Mouse (Mus musculus) hematopoietic stem cell, adult 5-6 weeks (primary cell): ENCODE data around the gene Rpp25l. TPM values are rescaled to one million over a fixed set of nuclear protein-coding genes. Genes with fewer than 3 reads are reported as not detected.

Source experiments
- total RNA-seq: library from RNA; stranded (forward); fragments of 172-1452, 232-1000 nt; gene quantifications from 2 replicates; pipeline ENCODE4 v1.2.3, GENCODE M21; 2017

The Rpp25l gene
- total RNA-seq, 1 experiment from 2014 or later = 20.6 TPM

Other genes starting within 250 kb of the Rpp25l start
- 10.9 and 13.5 TPM in 2 replicates for gene Kif24, start 248.6 kb downstream of the Rpp25l start, total RNA-seq
- gene Nudt2, start 248.4 kb downstream of the Rpp25l start, total RNA-seq = 26.6 and 29.1 TPM in 2 replicates
- 0.20 TPM in 1 of 2 replicates, not detected in the other for gene AI464131, start 210.5 kb downstream of the Rpp25l start, total RNA-seq
- gene 1110017D15Rik, start 196.2 kb downstream of the Rpp25l start, total RNA-seq = not detected in 2 replicates
- gene Fam219a, start 144.0 kb downstream of the Rpp25l start, total RNA-seq = 1.3 and 2.2 TPM in 2 replicates
- gene Dnaic1, start 143.8 kb downstream of the Rpp25l start, total RNA-seq = not detected in 2 replicates
- 1.0 and 2.3 TPM in 2 replicates for gene Enho, start 73.2 kb downstream of the Rpp25l start, total RNA-seq
- not detected in 2 replicates for gene Cntfr, start 16.4 kb downstream of the Rpp25l start, total RNA-seq
- gene Il11ra1, start 13.5 kb downstream of the Rpp25l start, total RNA-seq = 141 and 178 TPM in 2 replicates
- gene Dctn3, start 9.6 kb upstream of the Rpp25l start, total RNA-seq = 32.8 and 62.5 TPM in 2 replicates
- gene Arid3c, start 17.6 kb upstream of the Rpp25l start, total RNA-seq = not detected in 2 replicates
- gene Galt, start 41.7 kb upstream of the Rpp25l start, total RNA-seq = 45.2 and 55.0 TPM in 2 replicates
- 47.3 and 60.0 TPM in 2 replicates for gene Sigmar1, start 42.6 kb upstream of the Rpp25l start, total RNA-seq
- gene Ccl27a, start 60.7 kb upstream of the Rpp25l start, total RNA-seq = 17.0 and 36.8 TPM in 2 replicates
- not detected in 2 replicates for gene Gm21541, start 190.1 kb upstream of the Rpp25l start, total RNA-seq
- 1.8 and 2.3 TPM in 2 replicates for gene Gm20878, start 228.0 kb upstream of the Rpp25l start, total RNA-seq